Mouse (Mus musculus): ENCODE data around the gene Tspan11. TPM values are rescaled to one million over a fixed set of nuclear protein-coding genes. Genes with fewer than 3 reads are reported as not detected.

Tspan11 gene
- polyA plus RNA-seq, 1 experiment from 2014 or later = 17.9 TPM

- no peak for DNase-seq (ENCODE audit: low spot score)
- no peaks in the 10 kb centered on the region for H3K9me3 ChIP-seq (ENCODE audit: control insufficient read depth, low read length)
- no peaks in the 10 kb centered on the region for H3K4me1 ChIP-seq (replicated peaks; ENCODE audit: control insufficient read depth, insufficient read depth, low read length)
- no peaks in the 10 kb centered on the region for H3K36me3 ChIP-seq (ENCODE audit: control insufficient read depth, insufficient read depth, low read length)
- no peak overlapping the region for H3K4me2 ChIP-seq (replicated peaks; ENCODE audit: low read depth, low read length)
- no peak overlapping the region for H3K9ac ChIP-seq (ENCODE audit: low read depth, low read length)
- H3K4me3 ChIP-seq (ENCODE audit: low read depth, low read length) = no peak overlapping the region
- WGBS = 53% methylated on average over 16 of the region's 16 CpGs
- no peaks in the 10 kb centered on the region for H3K27me3 ChIP-seq (ENCODE audit: control insufficient read depth, insufficient read depth, low read length)
- ATAC-seq (ENCODE audit: low FRiP score) = no peak
- no peak overlapping the region for H3K27ac ChIP-seq (ENCODE audit: low read depth, low read length)
Observed at GRCm38 (mm10) chr6:127853771-127854687, 33.4 kb upstream of the Tspan11 start.

- Histone ChIP-seq H3K27me3 (ENCODE audit: control insufficient read depth, insufficient read depth, low read length) (no peaks in the 10 kb centered on the region), H3K4me1 (replicated peaks; ENCODE audit: control insufficient read depth, insufficient read depth, low read length) (no peaks in the 10 kb centered on the region), H3K4me3 (ENCODE audit: low read depth, low read length) (no peak overlapping the region), H3K9me3 (ENCODE audit: control insufficient read depth, low read length) (no peaks in the 10 kb centered on the region), H3K36me3 (ENCODE audit: control insufficient read depth, insufficient read depth, low read length) (no peaks in the 10 kb centered on the region), H3K9ac (ENCODE audit: low read depth, low read length) (no peak overlapping the region), H3K27ac (ENCODE audit: low read depth, low read length) (no peak overlapping the region), H3K4me2 (replicated peaks; ENCODE audit: low read depth, low read length) (no peak overlapping the region)
- ATAC-seq (ENCODE audit: low FRiP score) (no peak), DNase-seq (ENCODE audit: low spot score) (no peak)
- 96% methylated on average over 2 of the region's 2 CpGs for WGBS
Observed at GRCm38 (mm10) chr6:127854688-127855013, 32.7 kb upstream of the Tspan11 start.

GRCm38 (mm10) chr6:127855711-127856295, 31.6 kb upstream of the Tspan11 start:
- ATAC-seq (ENCODE audit: low FRiP score) = no peak; the same call in none of the 2 replicates

GRCm38 (mm10) chr6:127861951-127862350, 25.4 kb upstream of the Tspan11 start:
- H3K9ac ChIP-seq (ENCODE audit: low read depth, low read length) = no peak overlapping the region
- ATAC-seq (ENCODE audit: low FRiP score) (no peak), DNase-seq (ENCODE audit: low spot score) (no peak)
- H3K27ac ChIP-seq (ENCODE audit: low read depth, low read length) = no peak overlapping the region
- H3K27me3 ChIP-seq (ENCODE audit: control insufficient read depth, insufficient read depth, low read length) = no peaks in the 10 kb centered on the region
- no peaks in the 10 kb centered on the region for H3K36me3 ChIP-seq (ENCODE audit: control insufficient read depth, insufficient read depth, low read length)
- no peaks in the 10 kb centered on the region for H3K4me1 ChIP-seq (replicated peaks; ENCODE audit: control insufficient read depth, insufficient read depth, low read length)
- no peaks in the 10 kb centered on the region for H3K9me3 ChIP-seq (ENCODE audit: control insufficient read depth, low read length)
- H3K4me2 ChIP-seq (replicated peaks; ENCODE audit: low read depth, low read length) = no peak overlapping the region
- no peak overlapping the region for H3K4me3 ChIP-seq (ENCODE audit: low read depth, low read length)
- WGBS = 54% methylated on average over 9 of the region's 9 CpGs

More at GRCm38 (mm10) chr6:127855711-127856295, 31.6 kb upstream of the Tspan11 start:
- Histone ChIP-seq H3K4me2 (replicated peaks; ENCODE audit: low read depth, low read length) (no peak overlapping the region), H3K27ac (ENCODE audit: low read depth, low read length) (no peak overlapping the region), H3K27me3 (ENCODE audit: control insufficient read depth, insufficient read depth, low read length) (no peaks in the 10 kb centered on the region), H3K9ac (ENCODE audit: low read depth, low read length) (no peak overlapping the region), H3K36me3 (ENCODE audit: control insufficient read depth, insufficient read depth, low read length) (no peaks in the 10 kb centered on the region), H3K4me3 (ENCODE audit: low read depth, low read length) (no peak overlapping the region), H3K4me1 (replicated peaks; ENCODE audit: control insufficient read depth, insufficient read depth, low read length) (no peaks in the 10 kb centered on the region), H3K9me3 (ENCODE audit: control insufficient read depth, low read length) (no peaks in the 10 kb centered on the region)
- WGBS = 51% methylated on average over 9 of the region's 9 CpGs
- DNase-seq (ENCODE audit: low spot score) = peak; percentile 27

GRCm38 (mm10) chr6:127865391-127865790, 22.0 kb upstream of the Tspan11 start:
- H3K27me3 ChIP-seq (ENCODE audit: control insufficient read depth, insufficient read depth, low read length) = no peaks in the 10 kb centered on the region
- no peaks in the 10 kb centered on the region for H3K36me3 ChIP-seq (ENCODE audit: control insufficient read depth, insufficient read depth, low read length)
- no peaks in the 10 kb centered on the region for H3K9me3 ChIP-seq (ENCODE audit: control insufficient read depth, low read length)
- DNase-seq (ENCODE audit: low spot score) = no peak
- no peak overlapping the region for H3K9ac ChIP-seq (ENCODE audit: low read depth, low read length)
- WGBS = 86% methylated on average over 4 of the region's 4 CpGs
- no peak overlapping the region for H3K4me3 ChIP-seq (ENCODE audit: low read depth, low read length)
- H3K4me2 ChIP-seq (replicated peaks; ENCODE audit: low read depth, low read length) = no peak overlapping the region
- H3K27ac ChIP-seq (ENCODE audit: low read depth, low read length) = no peak overlapping the region
- H3K4me1 ChIP-seq (replicated peaks; ENCODE audit: control insufficient read depth, insufficient read depth, low read length) = no peaks in the 10 kb centered on the region
- no peak for ATAC-seq (ENCODE audit: low FRiP score)

- Histone ChIP-seq H3K9ac (ENCODE audit: low read depth, low read length) (no peak overlapping the region), H3K36me3 (ENCODE audit: control insufficient read depth, insufficient read depth, low read length) (no peaks in the 10 kb centered on the region), H3K4me1 (replicated peaks; ENCODE audit: control insufficient read depth, insufficient read depth, low read length) (no peaks in the 10 kb centered on the region), H3K4me3 (ENCODE audit: low read depth, low read length) (no peak overlapping the region), H3K4me2 (replicated peaks; ENCODE audit: low read depth, low read length) (no peak overlapping the region), H3K27me3 (ENCODE audit: control insufficient read depth, insufficient read depth, low read length) (no peaks in the 10 kb centered on the region), H3K27ac (ENCODE audit: low read depth, low read length) (no peak overlapping the region), H3K9me3 (ENCODE audit: control insufficient read depth, low read length) (no peaks in the 10 kb centered on the region)
- WGBS = 58% methylated on average over 8 of the region's 8 CpGs
- no peak for ATAC-seq (ENCODE audit: low FRiP score)
- DNase-seq (ENCODE audit: low spot score) = no peak
Observed at GRCm38 (mm10) chr6:127868546-127868945, 18.8 kb upstream of the Tspan11 start.

- Histone ChIP-seq H3K27me3 (ENCODE audit: control insufficient read depth, insufficient read depth, low read length) (no peaks in the 10 kb centered on the region), H3K36me3 (ENCODE audit: control insufficient read depth, insufficient read depth, low read length) (no peaks in the 10 kb centered on the region), H3K9ac (ENCODE audit: low read depth, low read length) (no peak overlapping the region), H3K4me1 (replicated peaks; ENCODE audit: control insufficient read depth, insufficient read depth, low read length) (no peaks in the 10 kb centered on the region), H3K27ac (ENCODE audit: low read depth, low read length) (no peak overlapping the region), H3K9me3 (ENCODE audit: control insufficient read depth, low read length) (no peaks in the 10 kb centered on the region), H3K4me2 (replicated peaks; ENCODE audit: low read depth, low read length) (no peak overlapping the region), H3K4me3 (ENCODE audit: low read depth, low read length) (no peak overlapping the region)
- ATAC-seq (ENCODE audit: low FRiP score) (no peak), DNase-seq (ENCODE audit: low spot score) (no peak)
- 78% methylated on average over 7 of the region's 7 CpGs for WGBS
Observed at GRCm38 (mm10) chr6:127869121-127869520, 18.3 kb upstream of the Tspan11 start.

GRCm38 (mm10) chr6:127870345-127871324, 16.8 kb upstream of the Tspan11 start:
- Histone ChIP-seq H3K36me3 (ENCODE audit: control insufficient read depth, insufficient read depth, low read length) (no peaks in the 10 kb centered on the region), H3K27me3 (ENCODE audit: control insufficient read depth, insufficient read depth, low read length) (no peaks in the 10 kb centered on the region), H3K27ac (ENCODE audit: low read depth, low read length) (peak overlapping the region; percentile 42; the same call in 1 of the 2 replicates), H3K9ac (ENCODE audit: low read depth, low read length) (no peak overlapping the region), H3K4me2 (replicated peaks; ENCODE audit: low read depth, low read length) (no peak overlapping the region), H3K9me3 (ENCODE audit: control insufficient read depth, low read length) (no peaks in the 10 kb centered on the region), H3K4me1 (replicated peaks; ENCODE audit: control insufficient read depth, insufficient read depth, low read length) (no peaks in the 10 kb centered on the region), H3K4me3 (ENCODE audit: low read depth, low read length) (no peak overlapping the region)
- ATAC-seq (ENCODE audit: low FRiP score) = no peak
- 75% methylated on average over 12 of the region's 12 CpGs for WGBS
- peak; percentile 44 for DNase-seq (ENCODE audit: low spot score)

All from hindbrain, embryonic 11.5 days (tissue).